Mouse (Mus musculus): Measurements from ENCODE around the gene Stk35.

DNA sequence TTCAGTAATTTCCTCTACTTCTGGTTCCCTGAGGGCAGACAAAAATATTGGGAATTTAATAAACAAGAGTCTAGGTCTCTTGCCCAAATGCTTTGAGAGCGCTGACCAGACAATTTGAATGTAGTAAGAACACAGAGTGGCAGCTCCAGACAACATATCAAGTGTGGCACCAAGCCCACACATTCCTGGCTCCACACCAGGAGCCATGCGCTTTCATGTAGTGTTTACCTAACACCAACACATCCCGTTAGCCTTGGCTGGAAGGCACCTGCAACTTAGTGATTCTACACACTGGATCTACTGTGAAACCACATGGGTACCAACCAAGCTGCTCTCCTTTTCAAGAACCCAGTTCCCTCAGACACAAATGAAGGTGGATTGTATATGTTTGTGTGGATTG, 45.5 kb downstream of the Stk35 start:
- no peak for TF ChIP-seq CTCF (conservative IDR thresholded peaks at IDR 0.05; ENCODE audit: insufficient read depth, insufficient read length, low read depth, low read length)
- TF ChIP-seq POLR2A (IDR thresholded peaks at IDR 0.05; ENCODE audit: low read depth, low read length), result no peak

Measured in kidney, adult 2 months (tissue).